Mouse (Mus musculus) natural killer cell, adult 2 months (primary cell): ENCODE results near the gene S100a4.

Source experiments
- DNase-seq, 2 experiments: peaks; one replicate each; pipeline ENCODE4 v3.0.0; 2022; ENCODE audit warnings: low spot score in 2 of 2

Gene S100a4

DNA sequence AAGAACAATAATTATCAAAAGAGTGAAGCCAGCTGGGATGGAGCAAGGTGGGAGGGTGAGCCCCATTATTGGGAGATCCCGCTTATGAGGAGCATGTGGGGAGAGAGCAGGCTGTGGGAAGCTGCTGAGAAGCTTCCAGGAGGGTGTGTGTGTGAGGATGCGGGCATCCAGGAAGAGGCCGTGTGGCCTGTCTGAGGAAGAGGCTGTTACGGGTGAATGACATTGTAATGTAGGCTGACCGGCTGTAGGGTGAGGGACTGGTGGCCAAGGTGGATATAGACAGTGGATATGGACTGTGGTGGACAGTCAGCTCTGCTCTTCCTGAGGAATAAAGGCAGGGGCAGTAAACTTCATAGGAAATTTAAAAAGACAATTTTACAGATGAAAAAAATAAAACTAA lies 21.9 kb downstream of the S100a4 start:
- DNase-seq, result no peak

DNA sequence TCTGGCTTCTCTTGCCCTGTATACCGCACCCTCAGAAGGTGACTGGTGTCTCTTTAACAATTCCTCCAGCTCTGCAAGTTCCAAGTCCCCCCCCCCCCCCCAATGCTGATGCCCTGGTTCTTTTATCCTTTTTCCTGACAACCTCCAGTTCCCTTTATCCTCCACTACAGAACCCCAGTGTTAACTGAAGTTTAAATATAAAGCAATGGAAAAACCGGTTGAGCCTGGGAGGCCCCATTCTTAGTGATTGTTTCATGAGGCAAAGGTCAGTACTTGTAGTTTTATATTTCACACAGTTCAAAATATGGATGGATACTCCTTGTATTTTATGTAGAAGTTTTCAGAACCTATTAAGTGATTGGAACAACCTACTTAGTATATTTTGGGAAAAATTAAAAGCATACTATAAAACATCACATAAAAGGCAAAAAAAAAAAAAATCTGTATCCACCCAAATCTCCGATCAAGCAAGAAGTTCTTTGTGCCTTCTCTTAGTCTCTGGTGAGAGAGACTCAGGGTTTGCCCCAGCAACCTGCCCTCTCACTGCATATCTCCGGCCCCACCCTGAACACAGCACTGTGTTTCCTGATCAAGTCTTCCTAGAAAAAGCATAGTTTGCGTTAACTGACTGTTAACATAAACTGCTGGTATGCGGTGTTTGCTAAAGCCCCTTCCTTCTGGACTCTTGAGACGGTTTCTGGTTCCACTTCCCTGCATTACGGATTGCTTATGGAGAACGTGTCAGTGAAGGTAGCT lies 22.9 kb downstream of the S100a4 start:
- DNase-seq, result no peak

DNA sequence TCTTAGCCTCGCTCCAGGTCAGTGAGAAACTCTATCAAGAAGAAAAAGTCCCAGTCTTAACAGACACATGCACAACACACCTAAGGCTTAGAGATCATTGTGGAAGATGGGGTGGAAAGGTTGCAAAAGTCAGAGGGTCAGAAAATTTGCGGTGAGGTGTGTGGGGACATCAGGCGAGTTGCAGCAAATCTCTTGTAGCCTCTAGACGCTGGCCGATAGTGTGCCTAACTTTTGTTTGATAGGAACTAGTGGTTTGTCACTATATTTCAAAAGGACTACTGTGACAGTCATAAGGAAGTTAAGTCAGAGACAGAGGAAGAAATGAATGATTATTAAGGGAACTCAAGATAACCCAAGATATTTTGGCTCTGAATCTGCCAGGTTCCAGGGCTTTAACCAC lies 23.8 kb downstream of the S100a4 start:
- DNase-seq, result no peak

DNA sequence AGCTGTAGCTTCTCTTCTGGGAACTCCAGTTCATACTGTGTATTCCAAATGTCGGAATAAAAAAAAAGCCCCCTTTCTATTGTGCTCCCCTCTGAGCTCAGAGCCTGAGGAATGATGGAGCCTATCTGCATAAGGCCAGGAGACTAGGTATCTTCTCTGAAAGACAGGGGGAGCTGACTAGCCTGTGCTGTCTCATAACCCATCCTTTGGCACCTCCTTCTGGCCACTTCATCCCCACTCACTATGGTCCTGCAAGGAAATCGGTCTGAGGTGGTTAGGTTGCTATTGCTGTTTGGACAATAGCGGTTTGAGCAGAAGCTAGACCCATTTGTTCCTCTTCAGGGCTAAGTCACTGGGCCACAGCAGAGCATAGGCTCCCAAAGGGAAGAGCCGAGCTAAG lies 24.2 kb downstream of the S100a4 start:
- peak in 1 of 2 experiments; percentile 41 for DNase-seq

DNA sequence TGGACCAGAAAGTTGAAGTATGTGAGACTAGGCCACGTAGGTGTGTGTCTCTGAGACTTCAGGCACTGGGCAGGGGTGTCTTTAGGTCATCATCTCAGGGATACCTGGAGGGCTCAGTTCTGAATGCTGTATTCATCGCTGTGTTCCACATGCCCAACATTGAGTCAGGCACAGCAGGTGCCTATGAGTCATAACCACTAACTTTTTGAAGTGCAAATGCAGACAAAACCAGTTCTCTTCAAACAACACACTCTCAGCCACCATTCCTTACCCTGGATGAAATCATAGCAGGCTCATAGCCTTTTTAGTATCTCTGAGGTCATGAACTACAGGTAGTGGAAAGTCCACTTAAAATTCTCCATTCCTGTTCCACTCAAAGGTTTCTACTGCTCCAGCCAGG lies 25.7 kb downstream of the S100a4 start:
- no peak for DNase-seq

DNA sequence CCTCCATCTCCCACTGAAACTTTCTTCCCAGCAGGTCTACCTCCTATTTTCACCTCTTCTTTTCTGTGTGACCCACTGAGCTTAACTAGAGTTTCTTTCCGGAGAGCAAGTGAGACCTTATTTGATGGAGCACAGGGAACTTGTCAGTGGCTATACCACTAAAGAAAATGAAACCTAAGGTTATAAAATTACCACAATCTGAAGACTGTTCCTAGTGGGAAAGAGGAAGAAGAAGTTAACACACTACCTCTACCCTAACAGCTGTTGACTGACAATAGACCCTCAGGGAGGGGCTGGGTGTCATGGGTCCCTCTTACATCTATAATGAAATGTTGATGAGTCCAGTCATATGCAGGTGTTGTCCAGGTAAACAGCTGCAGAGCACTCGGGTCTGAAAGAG lies 28.4 kb downstream of the S100a4 start:
- no peak for DNase-seq

DNA sequence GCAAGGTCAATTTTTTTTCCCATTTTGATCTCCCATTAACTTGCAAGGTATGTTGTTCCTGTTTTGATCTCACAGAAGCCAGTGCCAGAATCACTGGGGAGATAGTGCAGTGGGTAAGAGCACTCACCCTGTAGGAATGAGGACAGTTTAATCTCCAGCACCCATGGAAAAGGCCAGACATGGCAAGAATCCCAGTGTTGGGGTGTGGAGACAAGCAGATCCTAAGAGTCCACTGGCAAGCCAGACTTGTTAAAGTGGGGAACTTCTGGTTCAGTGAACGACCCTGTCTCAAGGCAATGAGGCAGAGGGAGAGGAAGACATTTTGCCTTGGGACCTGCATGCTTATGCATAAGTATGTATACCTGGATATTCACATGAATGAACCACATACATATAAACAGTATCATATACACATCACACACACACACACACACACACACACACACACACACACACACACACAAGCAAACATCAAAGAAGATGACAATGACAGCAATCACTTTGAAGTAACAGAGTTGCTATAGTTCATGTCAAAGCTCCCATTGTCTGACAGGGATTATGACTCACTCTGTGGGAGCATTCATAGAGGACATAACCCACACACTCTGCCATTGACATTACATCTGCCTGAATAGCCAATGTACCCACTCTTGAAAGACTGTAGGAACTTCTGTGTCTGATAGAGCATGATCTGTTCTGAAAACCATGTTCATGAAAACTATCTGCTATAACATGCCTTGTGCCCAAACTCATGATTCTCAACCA lies 35.1 kb downstream of the S100a4 start:
- no peak for DNase-seq

DNA sequence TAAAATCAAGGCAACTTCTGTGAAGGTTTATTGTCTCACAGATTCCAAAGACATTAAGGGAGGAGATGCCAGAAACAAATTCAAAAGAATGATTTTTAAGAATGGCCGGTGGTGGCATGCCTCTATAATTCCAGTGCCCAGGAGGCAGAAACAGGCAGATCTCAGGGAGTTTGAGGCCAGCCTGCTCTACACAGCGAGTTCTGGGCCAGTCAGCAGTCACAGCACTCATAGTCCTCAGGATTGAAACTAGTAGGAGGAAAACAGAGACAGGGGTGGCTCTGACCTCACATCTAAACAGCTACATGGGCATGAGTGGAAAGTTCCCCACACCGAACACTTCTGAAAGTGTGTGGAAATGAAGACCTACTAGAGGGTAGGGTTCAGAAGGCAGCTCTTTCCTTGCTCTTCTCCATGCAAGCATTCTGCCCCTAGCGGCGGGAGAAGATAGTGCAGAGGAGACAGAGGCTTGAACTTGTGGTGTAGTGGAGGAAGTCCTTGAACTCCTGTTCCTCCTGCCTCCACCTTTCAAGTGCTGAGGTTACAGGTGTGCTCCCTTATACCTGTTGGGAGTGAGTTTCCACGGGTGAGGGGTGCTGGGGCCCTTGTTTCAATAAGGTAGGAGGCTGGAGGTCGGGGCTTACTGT lies 36.1 kb downstream of the S100a4 start:
- DNase-seq, result peak; percentile 37 to 55

DNA sequence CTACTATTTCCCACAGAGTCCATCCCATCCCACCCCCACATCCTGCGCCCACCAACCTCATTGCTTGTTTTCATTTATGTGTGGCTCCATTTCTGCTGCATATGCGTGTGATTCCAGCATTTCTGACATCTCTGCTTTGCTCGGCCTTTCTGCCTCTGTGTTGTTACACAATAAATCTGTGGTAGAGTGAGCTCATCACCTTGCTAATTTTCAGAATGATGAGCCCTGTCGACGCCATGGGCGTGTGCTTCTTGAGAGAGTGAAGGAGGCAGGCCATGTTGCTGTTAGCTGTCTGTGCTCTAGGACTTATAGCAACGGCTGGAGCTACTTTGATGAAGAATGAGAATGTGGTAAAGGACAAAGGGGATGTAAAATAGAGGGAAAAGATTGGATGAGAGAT lies 37.4 kb downstream of the S100a4 start:
- no peak for DNase-seq

DNA sequence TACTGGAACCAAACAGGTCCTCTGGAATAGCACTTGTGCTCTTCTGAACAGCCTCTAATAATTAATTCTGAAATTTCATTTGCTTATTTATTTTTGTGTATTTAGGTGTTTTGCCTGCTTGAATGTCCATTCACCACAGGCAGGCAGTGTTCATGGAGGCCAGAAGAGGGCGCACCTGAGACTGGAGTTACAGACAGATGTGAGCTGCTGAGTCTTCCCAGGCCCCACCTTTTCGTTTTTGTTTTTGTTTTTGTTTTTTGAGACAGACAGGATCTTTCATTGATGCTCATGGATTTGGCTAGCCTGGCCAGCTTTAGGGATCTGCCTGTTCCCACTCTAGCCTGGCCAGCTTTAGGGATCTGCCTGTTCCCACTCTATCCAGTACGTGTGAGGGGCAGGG lies 40.6 kb downstream of the S100a4 start:
- DNase-seq, result peak; percentile 30 to 53

DNA sequence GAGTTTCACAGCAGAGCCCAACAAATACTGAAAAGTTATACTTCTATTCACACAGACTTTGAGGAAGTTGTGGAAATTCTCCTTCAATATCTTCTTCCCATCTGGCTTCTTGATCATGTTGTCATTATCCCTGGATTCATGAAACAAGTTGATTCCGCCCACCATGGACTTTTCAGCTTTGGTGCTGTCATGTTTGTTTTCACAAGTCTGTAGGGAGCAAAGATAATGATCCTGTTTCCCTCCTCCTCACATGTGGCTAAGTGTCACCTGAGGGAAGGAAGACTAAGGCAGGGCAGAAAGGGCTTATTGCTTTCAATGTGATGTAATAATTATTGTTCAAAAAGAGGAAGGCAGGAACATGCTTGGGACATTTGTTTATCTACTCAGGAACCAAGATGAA lies 43.7 kb downstream of the S100a4 start:
- DNase-seq, result no peak

DNA sequence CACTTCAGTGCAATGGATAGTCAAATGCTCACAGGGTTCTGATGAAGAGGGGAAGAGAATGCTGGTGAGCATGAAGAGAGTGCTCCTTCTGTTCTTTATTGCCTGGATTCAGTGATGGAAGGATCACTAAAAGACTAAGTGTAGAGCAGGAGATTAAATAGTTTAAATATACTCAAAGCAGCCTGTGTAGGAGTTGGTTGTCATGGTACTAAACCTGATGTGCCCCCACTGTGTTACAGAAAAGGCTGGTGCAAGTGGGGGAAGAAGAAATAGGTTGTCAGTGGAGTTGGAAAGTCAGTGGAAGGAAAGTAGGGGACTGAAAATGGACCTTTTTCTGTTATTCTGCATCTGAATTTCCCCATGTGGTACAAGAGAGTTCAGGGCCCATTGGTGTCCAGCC lies 45.4 kb downstream of the S100a4 start:
- DNase-seq, result no peak

DNA sequence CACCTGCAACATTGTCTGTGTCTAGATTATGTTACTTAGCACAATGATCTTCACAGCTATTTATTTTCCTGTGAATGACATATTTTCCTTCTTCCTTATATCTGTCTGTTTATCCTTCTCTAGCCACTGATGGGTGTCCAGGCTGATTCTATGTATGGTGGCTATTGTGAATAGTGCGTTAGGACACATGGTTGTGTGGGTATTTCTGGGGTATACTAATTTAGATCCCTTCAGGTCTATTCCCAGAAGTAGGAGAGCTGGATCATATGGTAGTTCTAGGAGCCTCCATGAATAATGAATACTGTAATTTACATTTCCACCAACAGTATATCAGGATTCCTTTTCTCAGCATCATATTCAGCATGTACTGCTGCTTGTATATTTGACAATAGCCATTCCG lies 46.3 kb downstream of the S100a4 start:
- DNase-seq, result no peak

DNA sequence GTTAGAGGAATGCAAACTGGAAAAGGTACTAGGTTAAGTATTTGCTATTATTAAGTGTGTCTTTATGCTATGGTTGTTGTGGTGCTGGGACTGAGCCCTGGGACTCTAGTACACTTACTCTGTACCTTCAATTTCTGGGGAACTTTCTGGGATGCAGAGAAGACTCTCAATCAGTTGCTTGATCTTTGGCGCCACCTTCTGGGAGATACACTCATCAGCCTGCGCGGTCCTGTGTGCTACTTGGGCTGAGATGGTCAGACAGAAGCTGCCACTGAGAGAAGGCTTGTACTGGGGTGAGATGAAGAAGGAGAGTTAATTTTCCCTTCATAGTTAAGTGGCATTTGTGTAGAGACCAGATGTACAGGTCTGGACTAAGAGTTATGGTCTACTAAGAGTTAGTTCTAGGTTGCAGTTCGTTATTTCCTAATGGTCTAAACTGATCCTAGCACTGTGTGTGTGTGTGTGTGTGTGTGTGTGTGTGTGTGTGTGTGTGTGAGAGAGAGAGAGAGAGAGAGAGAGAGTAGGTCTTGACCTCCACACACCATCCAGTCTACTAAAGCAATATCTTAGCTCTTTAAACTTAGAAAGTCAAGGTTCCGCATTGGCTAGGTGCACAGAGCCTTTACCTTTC lies 49.4 kb downstream of the S100a4 start:
- DNase-seq, result peak; percentile 19 to 44

DNA sequence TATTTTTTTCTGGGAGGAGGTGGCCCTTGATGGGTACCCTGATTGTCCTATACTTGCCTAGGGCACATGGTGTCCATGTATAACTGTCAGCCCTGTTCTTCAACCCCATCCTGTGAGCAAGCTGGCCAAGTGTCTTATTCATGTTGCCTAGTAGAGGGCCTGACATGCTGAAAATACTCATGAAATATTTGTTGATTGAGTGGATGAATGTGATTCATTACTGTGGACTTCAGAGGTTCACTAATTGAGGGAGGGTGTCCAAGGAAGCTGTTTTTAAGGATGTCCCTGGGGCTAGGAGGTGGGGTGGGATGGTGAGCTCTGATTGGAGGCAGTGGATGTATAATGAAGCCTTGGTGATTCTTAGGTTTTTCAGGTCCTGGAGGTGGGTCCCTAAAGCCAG lies 50.1 kb downstream of the S100a4 start, which contains the start of gene S100a7a:
TSS of gene S100a7a (plus strand) at position 301 of the 400 bp plus-strand sequence.
- no peak for DNase-seq
